Mouse (Mus musculus): ENCODE results near the gene Elk4. TPM values are rescaled to one million over a fixed set of nuclear protein-coding genes. Genes with fewer than 3 reads are reported as not detected.

The Elk4 gene
- polyA plus RNA-seq, 1 experiment from 2014 or later, result 12.6 TPM

DNA sequence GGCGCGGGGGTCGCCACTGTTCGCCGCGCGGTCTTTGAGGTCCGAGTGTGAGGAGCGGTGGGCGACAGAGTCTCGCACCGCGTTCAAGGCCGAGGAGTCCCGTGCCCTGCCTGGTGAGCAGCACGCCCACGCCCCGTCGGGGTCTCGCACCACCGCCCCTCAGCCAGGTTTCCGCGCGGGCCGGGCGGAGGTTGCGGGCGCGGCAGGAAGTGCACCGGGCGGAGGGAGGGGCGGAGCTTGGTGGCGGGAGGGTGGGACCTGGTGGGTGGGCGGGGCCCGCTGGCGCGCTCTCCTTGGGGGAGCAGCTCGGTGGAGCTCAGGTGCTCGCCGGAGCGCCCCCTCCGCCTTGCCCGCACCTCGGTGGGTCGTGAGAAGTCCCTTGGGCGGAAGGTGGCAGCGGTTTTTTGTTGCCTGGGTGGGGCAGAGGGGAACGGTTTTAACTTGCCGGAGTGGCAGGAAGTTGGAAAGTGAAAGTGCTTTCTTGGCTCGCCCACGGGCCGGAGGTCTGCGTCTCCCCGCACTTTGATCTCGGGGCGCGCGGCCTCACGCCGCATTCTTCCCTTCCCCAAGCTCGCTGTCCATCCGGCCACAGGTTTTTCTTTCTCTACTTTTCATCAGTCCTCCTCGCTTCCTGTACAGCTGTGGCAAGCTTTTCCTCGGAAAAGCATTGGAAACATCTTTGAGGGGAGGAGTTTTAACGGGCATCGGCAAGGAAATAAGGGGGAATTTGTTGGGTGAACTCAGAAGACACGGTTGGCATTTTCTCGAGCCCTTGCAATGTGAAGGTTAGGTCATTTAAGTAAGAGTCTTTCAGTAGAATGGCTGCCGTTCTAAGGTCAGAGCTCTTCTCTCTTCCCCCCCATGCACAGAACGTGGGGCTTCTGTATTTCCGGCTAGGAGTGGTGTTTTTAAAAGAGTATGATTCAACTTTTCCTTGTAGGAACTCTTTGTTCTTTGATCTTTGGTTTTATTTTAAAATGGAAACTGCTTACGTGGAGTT lies 721 bp downstream of the Elk4 start:
- Histone ChIP-seq H3K9ac (replicated peaks) (peak overlapping the region; percentile 94), H3K27me3 (no peaks in the 10 kb centered on the region), H3K4me1 (replicated peaks) (peaks cover 26% of the 10 kb centered on the region), H3K4me3 (replicated peaks) (peak overlapping the region; percentile 81), H3K27ac (peak overlapping the region; percentile 98), H3K4me2 (replicated peaks) (peak overlapping the region; percentile 69), H3K36me3 (no peaks in the 10 kb centered on the region), H3K9me3 (no peaks in the 10 kb centered on the region)
- WGBS, result under 1% methylated on average over 62 of the region's 72 CpGs
- peak; percentile 92 for ATAC-seq

DNA sequence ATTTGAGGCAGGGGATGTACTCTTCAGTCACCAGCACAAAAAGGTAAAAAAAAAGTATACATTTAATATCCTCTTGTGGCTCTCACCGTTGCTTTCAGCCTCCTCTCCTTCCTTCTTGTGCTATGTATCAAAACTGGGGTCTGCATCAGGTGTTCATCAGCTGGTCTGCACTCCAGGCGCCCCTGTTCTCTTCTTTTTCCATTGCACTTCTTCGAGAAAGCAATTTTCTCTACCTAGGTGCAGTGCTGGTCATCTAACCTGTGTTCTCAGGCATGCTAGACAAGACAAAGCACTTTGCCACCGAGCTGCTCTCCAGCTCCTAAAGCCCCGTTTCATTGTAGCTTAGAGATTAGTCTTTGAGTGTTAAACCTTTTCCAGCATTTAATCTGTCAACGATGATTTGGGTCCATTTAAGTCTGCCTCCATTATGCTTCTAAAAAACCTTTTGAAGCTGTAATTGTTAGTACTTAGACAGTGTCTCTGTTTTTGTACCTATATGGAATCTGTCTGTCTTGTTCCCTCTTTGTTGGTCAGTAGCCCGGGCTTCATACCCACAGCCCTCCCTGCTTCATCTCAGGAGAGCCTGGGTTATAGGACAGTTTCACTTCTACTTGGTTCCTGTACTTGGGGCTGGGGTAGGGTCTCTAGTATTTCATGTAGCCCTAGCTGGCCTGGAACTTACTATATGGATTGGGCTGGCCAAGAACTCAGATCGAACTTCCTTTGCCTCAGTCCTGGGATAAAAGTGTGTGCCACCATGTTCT lies 1.7 kb downstream of the Elk4 start:
- H3K36me3 ChIP-seq, result no peaks in the 10 kb centered on the region
- peaks cover 26% of the 10 kb centered on the region for H3K4me1 ChIP-seq (replicated peaks)
- no peak overlapping the region for H3K27ac ChIP-seq
- ATAC-seq, result no peak
- H3K9me3 ChIP-seq, result no peaks in the 10 kb centered on the region
- WGBS, result 39% methylated on average over 8 of the region's 8 CpGs
- H3K9ac ChIP-seq (replicated peaks), result peak overlapping the region; percentile 94
- H3K4me3 ChIP-seq (replicated peaks), result peak overlapping the region; percentile 81
- H3K27me3 ChIP-seq, result no peaks in the 10 kb centered on the region
- H3K4me2 ChIP-seq (replicated peaks), result peak overlapping the region; percentile 69

DNA sequence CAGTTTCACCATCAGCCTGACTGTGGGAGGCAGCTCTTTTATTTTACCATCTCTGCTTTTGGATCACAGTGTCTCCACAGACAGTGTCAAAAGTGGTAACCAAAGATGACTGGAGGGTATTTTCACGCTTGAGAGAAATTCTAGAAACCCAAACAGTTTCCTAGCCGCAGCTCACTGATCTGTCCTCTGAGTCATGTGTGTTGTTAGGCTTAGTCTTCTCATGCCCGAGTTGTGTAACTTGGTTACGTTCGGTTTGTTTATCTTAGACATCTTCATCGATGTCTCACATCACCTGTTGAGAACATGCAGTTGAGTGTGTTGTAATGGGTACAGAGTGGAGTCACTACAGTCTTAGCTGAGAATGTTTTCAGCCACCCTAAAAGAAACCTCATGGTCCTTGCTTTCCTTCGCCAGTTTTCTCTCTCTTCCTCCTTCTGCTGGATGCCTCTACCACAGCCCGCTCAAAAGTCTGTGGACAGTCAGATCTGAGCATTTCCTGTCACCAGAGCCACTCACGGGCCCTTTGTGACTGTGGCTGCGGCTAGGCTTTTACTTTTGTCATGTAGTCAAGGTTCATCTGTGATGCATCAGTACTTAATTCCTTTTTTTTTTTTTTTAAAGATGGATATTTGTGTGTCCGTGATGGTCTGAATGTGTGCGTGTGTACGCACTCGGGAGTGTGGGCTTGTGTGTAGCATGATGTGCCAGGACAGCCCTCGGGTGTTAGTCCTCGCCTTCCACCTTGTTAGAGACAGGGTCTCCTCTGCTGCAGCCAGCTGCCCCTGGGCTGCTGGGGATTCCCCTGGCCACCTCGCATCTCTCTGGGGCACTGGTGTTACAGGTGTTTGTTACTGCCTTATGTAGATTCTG lies 3.5 kb downstream of the Elk4 start:
- Histone ChIP-seq H3K27me3 (no peaks in the 10 kb centered on the region), H3K4me1 (replicated peaks) (peaks cover 26% of the 10 kb centered on the region), H3K4me2 (replicated peaks) (no peak overlapping the region), H3K27ac (no peak overlapping the region), H3K36me3 (peaks cover 13% of the 10 kb centered on the region), H3K4me3 (replicated peaks) (no peak overlapping the region), H3K9me3 (no peaks in the 10 kb centered on the region), H3K9ac (replicated peaks) (no peak overlapping the region)
- ATAC-seq, result no peak
- WGBS, result 91% methylated on average over 17 of the region's 17 CpGs

DNA sequence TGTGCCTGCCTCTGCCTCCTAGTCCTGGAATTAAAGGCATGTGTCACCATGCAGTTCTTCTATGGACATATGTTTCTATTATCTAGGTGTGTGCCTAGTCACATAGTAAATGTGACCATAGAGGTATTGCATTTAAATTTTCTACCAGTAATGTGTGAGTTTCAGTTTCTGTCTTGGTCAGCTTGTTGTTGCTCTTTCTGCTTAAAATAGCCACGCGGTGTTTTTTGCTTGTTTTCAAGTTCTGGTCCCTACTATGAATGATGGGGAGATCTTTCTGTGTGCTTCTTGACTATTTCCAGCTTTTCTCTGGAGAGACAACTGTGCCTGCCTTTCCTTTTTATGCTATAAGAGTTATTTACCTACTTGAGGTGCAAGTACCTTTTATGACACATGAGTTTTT lies 4.4 kb downstream of the Elk4 start:
- Histone ChIP-seq H3K27me3 (no peaks in the 10 kb centered on the region), H3K4me3 (replicated peaks) (no peak overlapping the region), H3K9ac (replicated peaks) (no peak overlapping the region), H3K9me3 (no peaks in the 10 kb centered on the region), H3K27ac (no peak overlapping the region), H3K36me3 (peaks cover 17% of the 10 kb centered on the region), H3K4me2 (replicated peaks) (no peak overlapping the region), H3K4me1 (replicated peaks) (peaks cover 22% of the 10 kb centered on the region)
- ATAC-seq, result no peak
- 83% methylated on average over 2 of the region's 2 CpGs for WGBS

DNA sequence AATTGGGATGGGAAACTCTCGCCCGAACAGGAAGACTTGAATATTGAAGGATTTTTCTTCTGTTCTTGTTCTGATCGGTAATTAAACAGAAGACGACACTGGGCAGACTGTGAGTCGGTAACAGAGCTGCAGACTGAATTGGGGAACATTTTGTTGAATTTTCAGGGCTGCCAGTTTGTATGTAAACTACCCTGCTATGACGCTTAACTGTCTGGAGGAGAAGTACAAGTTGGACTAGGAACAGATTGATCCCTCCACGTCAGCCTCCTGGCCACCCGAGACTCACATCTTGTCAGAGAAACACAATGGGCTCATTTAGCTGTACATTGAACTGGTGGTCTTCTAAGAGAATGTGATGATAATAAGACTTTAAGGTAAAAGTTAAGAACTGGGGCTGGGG lies 5.5 kb downstream of the Elk4 start:
- H3K9ac ChIP-seq (replicated peaks), result no peak overlapping the region
- H3K4me2 ChIP-seq (replicated peaks), result no peak overlapping the region
- H3K9me3 ChIP-seq, result no peaks in the 10 kb centered on the region
- H3K4me1 ChIP-seq (replicated peaks), result peaks cover 20% of the 10 kb centered on the region
- ATAC-seq, result no peak
- WGBS, result 85% methylated on average over 8 of the region's 8 CpGs
- H3K27me3 ChIP-seq, result no peaks in the 10 kb centered on the region
- peaks cover 26% of the 10 kb centered on the region for H3K36me3 ChIP-seq
- no peak overlapping the region for H3K4me3 ChIP-seq (replicated peaks)
- H3K27ac ChIP-seq, result no peak overlapping the region

DNA sequence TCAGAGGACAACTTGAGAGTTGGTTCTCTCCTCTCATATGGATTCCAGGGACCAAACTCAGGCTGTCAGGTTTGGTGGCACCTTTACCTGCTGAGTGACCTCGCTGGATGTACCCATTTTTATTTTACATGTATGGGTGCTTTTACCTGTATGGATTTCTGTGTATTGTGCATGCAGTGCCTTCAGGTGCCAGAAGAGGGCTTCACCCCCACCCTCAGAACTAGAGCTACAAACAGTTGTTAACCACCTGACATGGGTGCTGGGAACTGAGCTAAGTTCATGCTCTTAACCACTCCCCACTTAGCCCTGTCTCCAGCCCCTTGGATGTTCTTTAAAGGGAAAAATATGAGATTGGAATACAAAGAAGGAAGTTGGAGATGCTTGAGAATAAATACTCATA lies 7.4 kb downstream of the Elk4 start:
- H3K36me3 ChIP-seq, result peaks cover 46% of the 10 kb centered on the region
- no peak overlapping the region for H3K4me3 ChIP-seq (replicated peaks)
- no peak overlapping the region for H3K27ac ChIP-seq
- H3K4me1 ChIP-seq (replicated peaks), result peaks cover 6% of the 10 kb centered on the region
- no peak overlapping the region for H3K9ac ChIP-seq (replicated peaks)
- 94% methylated on average over 1 of the region's 1 CpGs for WGBS
- no peaks in the 10 kb centered on the region for H3K27me3 ChIP-seq
- no peaks in the 10 kb centered on the region for H3K9me3 ChIP-seq
- no peak for ATAC-seq
- H3K4me2 ChIP-seq (replicated peaks), result no peak overlapping the region

DNA sequence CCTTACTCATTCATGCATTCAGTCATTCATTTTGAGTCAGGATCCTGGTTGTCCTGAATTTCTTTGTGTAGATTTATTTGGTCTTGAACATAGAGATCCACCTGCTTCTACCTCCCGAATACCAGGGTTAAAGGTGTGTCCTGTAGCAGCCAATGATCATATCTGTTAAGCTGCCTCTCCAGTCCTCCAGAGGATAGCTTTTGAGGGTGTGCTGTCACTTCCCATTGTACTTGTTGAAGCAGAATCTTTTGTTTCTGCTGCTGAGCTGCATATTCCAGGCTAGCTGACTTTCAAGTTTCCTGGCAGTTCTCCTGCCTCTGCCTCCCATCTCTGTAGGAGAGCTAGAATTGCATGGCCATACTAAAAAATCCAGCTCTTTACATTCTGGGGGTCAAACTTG lies 9.3 kb downstream of the Elk4 start:
- 90% methylated on average over 1 of the region's 1 CpGs for WGBS

DNA sequence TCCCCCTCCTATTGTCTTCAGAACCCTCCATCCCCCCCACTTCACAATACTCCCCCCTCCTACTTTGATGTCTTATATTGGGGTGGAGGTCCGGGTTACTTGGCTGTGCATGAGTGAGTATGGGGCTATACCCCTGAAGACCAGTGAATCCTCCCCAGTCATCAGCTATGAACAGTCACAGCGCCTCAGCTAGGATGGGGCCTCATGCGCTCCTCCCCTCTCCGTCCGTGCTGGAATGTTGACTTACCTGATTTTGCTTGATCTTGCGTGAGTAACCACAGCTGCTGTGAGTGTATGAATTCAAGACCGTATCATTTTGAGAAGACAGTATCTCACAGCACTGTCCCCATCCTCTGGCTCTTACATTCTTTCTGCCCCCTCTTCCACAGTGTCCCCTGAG lies 12.5 kb downstream of the Elk4 start:
- no peaks in the 10 kb centered on the region for H3K4me1 ChIP-seq (replicated peaks)
- no peaks in the 10 kb centered on the region for H3K27me3 ChIP-seq
- no peak overlapping the region for H3K4me3 ChIP-seq (replicated peaks)
- H3K36me3 ChIP-seq, result peaks cover 80% of the 10 kb centered on the region
- WGBS, result 95% methylated on average over 7 of the region's 7 CpGs
- no peak overlapping the region for H3K4me2 ChIP-seq (replicated peaks)
- H3K9me3 ChIP-seq, result no peaks in the 10 kb centered on the region
- H3K27ac ChIP-seq, result no peak overlapping the region
- no peak for ATAC-seq
- no peak overlapping the region for H3K9ac ChIP-seq (replicated peaks)

More for the DNA sequence above, 9.3 kb downstream of the Elk4 start:
- Histone ChIP-seq H3K9ac (replicated peaks) (no peak overlapping the region), H3K27me3 (no peaks in the 10 kb centered on the region), H3K9me3 (no peaks in the 10 kb centered on the region), H3K4me2 (replicated peaks) (no peak overlapping the region), H3K4me3 (replicated peaks) (no peak overlapping the region), H3K36me3 (peaks cover 61% of the 10 kb centered on the region), H3K4me1 (replicated peaks) (no peaks in the 10 kb centered on the region), H3K27ac (no peak overlapping the region)
- no peak for ATAC-seq

DNA sequence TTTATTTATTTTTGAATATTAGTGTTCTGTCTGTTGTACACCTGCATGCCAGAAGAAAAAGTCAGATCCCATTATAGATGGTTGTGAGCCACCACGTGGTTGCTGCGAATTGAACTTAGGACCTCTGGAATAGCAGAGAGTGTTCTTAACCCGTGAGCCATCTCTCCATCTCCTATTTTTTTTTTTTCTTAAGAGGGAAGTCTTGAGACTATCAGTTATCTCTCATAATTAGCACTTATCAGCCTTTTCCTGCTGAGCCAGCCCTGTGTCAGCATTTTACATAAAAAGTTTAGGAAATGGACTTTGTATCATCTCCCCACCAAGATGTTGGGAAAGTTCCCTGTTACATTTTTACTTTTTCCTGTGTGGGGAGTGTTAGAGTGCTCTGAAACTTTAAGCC lies 14.7 kb downstream of the Elk4 start:
- no peaks in the 10 kb centered on the region for H3K27me3 ChIP-seq
- no peak overlapping the region for H3K27ac ChIP-seq
- no peaks in the 10 kb centered on the region for H3K9me3 ChIP-seq
- ATAC-seq, result no peak
- 89% methylated on average over 3 of the region's 3 CpGs for WGBS
- no peak overlapping the region for H3K9ac ChIP-seq (replicated peaks)
- H3K4me2 ChIP-seq (replicated peaks), result no peak overlapping the region
- H3K36me3 ChIP-seq, result peaks cover 83% of the 10 kb centered on the region
- no peak overlapping the region for H3K4me3 ChIP-seq (replicated peaks)
- H3K4me1 ChIP-seq (replicated peaks), result no peaks in the 10 kb centered on the region

DNA sequence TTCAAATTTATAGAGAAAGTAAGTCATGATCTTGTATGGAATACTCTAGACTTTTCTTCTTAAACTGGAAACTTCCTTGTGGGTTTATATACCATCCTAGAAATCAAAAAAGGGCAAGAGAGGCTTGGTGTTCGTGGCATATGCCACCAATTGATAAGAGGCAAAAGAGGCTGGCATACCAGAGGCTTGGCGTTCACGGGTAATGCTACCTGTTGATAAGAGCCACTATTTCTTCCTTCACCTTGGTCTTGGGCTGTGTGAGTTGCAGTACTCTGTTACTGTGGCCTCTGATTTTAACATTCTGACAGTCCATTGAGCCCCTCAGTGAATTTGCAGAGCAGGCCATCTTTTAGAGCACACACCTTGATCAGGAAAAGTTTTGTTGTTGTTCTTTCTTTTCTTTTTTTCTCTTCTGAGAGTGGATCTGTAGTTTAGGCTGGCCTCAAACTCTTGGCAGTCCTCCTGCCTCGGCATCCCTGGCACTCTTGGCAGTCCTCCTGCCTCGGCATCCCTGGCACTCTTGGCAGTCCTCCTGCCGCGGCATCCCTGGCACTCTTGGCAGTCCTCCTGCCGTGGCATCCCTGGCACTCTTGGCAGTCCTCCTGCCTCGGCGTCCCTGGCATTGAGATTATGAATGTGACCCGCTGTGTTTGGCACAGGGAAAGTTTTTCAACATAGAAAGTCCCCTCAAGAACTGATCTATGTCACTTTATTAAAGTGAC lies 19.7 kb downstream of the Elk4 start:
- Histone ChIP-seq H3K9me3 (no peaks in the 10 kb centered on the region), H3K9ac (replicated peaks) (no peak overlapping the region), H3K36me3 (peaks cover 74% of the 10 kb centered on the region), H3K27me3 (no peaks in the 10 kb centered on the region), H3K4me2 (replicated peaks) (no peak overlapping the region), H3K4me3 (replicated peaks) (no peak overlapping the region), H3K4me1 (replicated peaks) (no peaks in the 10 kb centered on the region), H3K27ac (no peak overlapping the region)
- no peak for ATAC-seq
- WGBS, result 98% methylated on average over 11 of the region's 11 CpGs

DNA sequence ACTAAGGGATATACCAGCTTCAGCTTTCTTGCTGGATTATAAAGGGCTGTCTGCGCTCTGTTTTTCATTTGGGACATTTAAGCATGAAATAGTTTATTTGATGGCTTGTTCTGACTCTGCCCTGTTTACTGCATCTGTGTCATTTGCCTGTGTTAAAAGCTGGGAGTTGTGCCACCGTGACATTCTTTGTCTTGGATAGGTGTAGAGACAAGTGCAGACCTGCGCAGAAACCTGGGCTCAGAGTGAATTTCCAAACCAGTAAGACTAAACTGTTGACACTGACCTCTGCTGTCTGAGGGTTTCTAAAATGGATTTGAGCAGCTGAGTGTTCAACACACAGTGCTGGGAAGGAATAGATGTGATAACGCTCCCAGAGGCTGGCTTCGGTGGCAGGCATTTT lies 20.6 kb downstream of the Elk4 start:
- H3K9ac ChIP-seq (replicated peaks), result no peak overlapping the region
- no peak overlapping the region for H3K4me2 ChIP-seq (replicated peaks)
- no peak for ATAC-seq
- H3K36me3 ChIP-seq, result peaks cover 73% of the 10 kb centered on the region
- H3K4me1 ChIP-seq (replicated peaks), result no peaks in the 10 kb centered on the region
- 95% methylated on average over 5 of the region's 5 CpGs for WGBS
- no peak overlapping the region for H3K27ac ChIP-seq
- H3K4me3 ChIP-seq (replicated peaks), result no peak overlapping the region
- no peaks in the 10 kb centered on the region for H3K27me3 ChIP-seq
- no peaks in the 10 kb centered on the region for H3K9me3 ChIP-seq

Measured in midbrain, embryonic 13.5 days (tissue).